Mouse (Mus musculus) leukemia stem cell, adult 10-12 weeks (primary cell): ENCODE data around the gene Wnk2. TPM values are rescaled to one million over a fixed set of nuclear protein-coding genes. Genes with fewer than 3 reads are reported as not detected.

Experiments used
- polyA plus RNA-seq: library from polyadenylated mRNA; stranded (reverse); fragments of >175 nt; gene quantifications from 2 replicates; pipeline ENCODE4 v1.2.3, GENCODE M21; 2012; ENCODE audit warnings: low replicate concordance

Wnk2 gene
- 0.02 and 0.05 TPM in 2 replicates for polyA plus RNA-seq

GRCm38 (mm10) chr13:49147858-49148226, at the start of gene Wnk2:
Gene Wnk2 (minus strand): TSS chr13:49148014.

GRCm38 (mm10) chr13:49187288-49188218, 39.7 kb upstream of the Wnk2 start, which contains the start of gene Ninj1:
Gene Ninj1 (plus strand): TSS chr13:49187485.

Other genes starting within 250 kb of the Wnk2 start
- 182 and 275 TPM in 2 replicates for gene Fam120a, start 180.0 kb downstream of the Wnk2 start, polyA plus RNA-seq
- gene Ninj1, start 39.5 kb upstream of the Wnk2 start, polyA plus RNA-seq, result 73.3 and 146 TPM in 2 replicates
- gene Card19, start 68.0 kb upstream of the Wnk2 start, polyA plus RNA-seq, result 22.2 and 50.4 TPM in 2 replicates
- 7.8 and 15.5 TPM in 2 replicates for gene Susd3, start 100.7 kb upstream of the Wnk2 start, polyA plus RNA-seq
- 4.7 and 4.8 TPM in 2 replicates for gene Fgd3, start 172.3 kb upstream of the Wnk2 start, polyA plus RNA-seq
- 24.0 and 39.6 TPM in 2 replicates for gene Bicd2, start 193.6 kb upstream of the Wnk2 start, polyA plus RNA-seq